Mouse (Mus musculus) regulatory T cell (primary cell): ENCODE results near the gene Pin4.

Experiments
- in situ Hi-C: fragments of 300-600 bp; cut with MboI, MseI; formaldehyde crosslinking; loops from one replicate; pipeline ENCODE4 v1.15.1; 2025; ENCODE audit warnings: high pct_unique_total_duplicates

The Pin4 gene

GRCm38 (mm10) chrX:102156618-102157422 lies 37.6 kb downstream of the Pin4 start, which contains the start of gene Ercc6l:
Ercc6l (minus strand) TSS chrX:102157091.
- in situ Hi-C loops = no loop called here

GRCm38 (mm10) chrX:102157423-102157791 lies 38.2 kb downstream of the Pin4 start:
- in situ Hi-C loops = no loop called here

- in situ Hi-C loops = no loop called here
Observed at GRCm38 (mm10) chrX:102159778-102160177, 40.5 kb downstream of the Pin4 start.

GRCm38 (mm10) chrX:102160528-102160927 lies 41.3 kb downstream of the Pin4 start:
- in situ Hi-C loops = no loop called here

GRCm38 (mm10) chrX:102163096-102163495 lies 43.8 kb downstream of the Pin4 start:
- in situ Hi-C loops = no loop called here

- in situ Hi-C loops = no loop called here
Observed at GRCm38 (mm10) chrX:102163529-102163928, 44.3 kb downstream of the Pin4 start.

- in situ Hi-C loops = no loop called here
Observed at GRCm38 (mm10) chrX:102166521-102166920, 47.3 kb downstream of the Pin4 start.

GRCm38 (mm10) chrX:102166986-102167385 lies 47.7 kb downstream of the Pin4 start:
- in situ Hi-C loops = no loop called here

GRCm38 (mm10) chrX:102169724-102170123 lies 50.5 kb downstream of the Pin4 start:
- in situ Hi-C loops = no loop called here

- in situ Hi-C loops = no loop called here
Observed at GRCm38 (mm10) chrX:102170135-102170534, 50.9 kb downstream of the Pin4 start.

GRCm38 (mm10) chrX:102170900-102171299 lies 51.7 kb downstream of the Pin4 start:
- in situ Hi-C loops = no loop called here

GRCm38 (mm10) chrX:102175538-102176287 lies 56.5 kb downstream of the Pin4 start:
- in situ Hi-C loops = no loop called here
